Mouse (Mus musculus) midbrain, embryonic 11.5 days (tissue): ENCODE results near the gene Col10a1. TPM values are rescaled to one million over a fixed set of nuclear protein-coding genes. Genes with fewer than 3 reads are reported as not detected.
"Not testable (repeated sequence)": the region's sequence is repeated elsewhere in the genome, so short reads cannot be mapped to it uniquely, and the experiment has no call there.

Source experiments
- ATAC-seq: fragments of 200-750 bp; cut with Nextera tagmentation; 2 replicates; pipeline ENCODE4 v1.8.0; 2017; ENCODE audit warnings: moderate TSS enrichment, moderate library complexity; ENCODE audit not compliant: low FRiP score
- DNase-seq: peaks from one replicate; pipeline ENCODE4 v3.0.0; 2015; ENCODE audit warnings: low spot score; ENCODE audit errors: missing footprints
- H3K27ac ChIP-seq: fragments of 300-500 bp; sonication (generic); 2 replicates; pipeline ENCODE4 v1.5.1; 2014; ENCODE audit warnings: low read depth, low read length
- H3K27me3 ChIP-seq: fragments of 300-500 bp; sonication (generic); 2 replicates; pipeline ENCODE4 v1.6.1; 2014; ENCODE audit warnings: mild to moderate bottlenecking, low read length, moderate library complexity, mixed read lengths; ENCODE audit not compliant: control insufficient read depth, insufficient read depth
- H3K36me3 ChIP-seq: fragments of 300-500 bp; sonication (generic); 2 replicates; pipeline ENCODE4 v1.6.1; 2014; ENCODE audit warnings: mild to moderate bottlenecking, low read length, moderate library complexity, mixed read lengths; ENCODE audit not compliant: control insufficient read depth, insufficient read depth
- H3K4me1 ChIP-seq: fragments of 300-500 bp; sonication (generic); 2 replicates; pipeline ENCODE4 v1.6.1; 2014; ENCODE audit warnings: low read length; ENCODE audit not compliant: control insufficient read depth, insufficient read depth
- H3K4me2 ChIP-seq: fragments of 300-500 bp; sonication (generic); 2 replicates; pipeline ENCODE4 v1.6.1; 2014; ENCODE audit warnings: mild to moderate bottlenecking, moderate library complexity
- H3K4me3 ChIP-seq: fragments of 300-500 bp; sonication (generic); 2 replicates; pipeline ENCODE4 v1.5.1; 2014; ENCODE audit warnings: low read depth, low read length
- H3K9ac ChIP-seq: fragments of 300-500 bp; sonication (generic); 2 replicates; pipeline ENCODE4 v1.6.1; 2014; ENCODE audit warnings: low read length
- H3K9me3 ChIP-seq: fragments of 300-500 bp; sonication (generic); 2 replicates; pipeline ENCODE4 v1.6.1; 2016; ENCODE audit warnings: low read length; ENCODE audit not compliant: control insufficient read depth
- WGBS: fragments of 180-500 bp; shearing (Covaris S2); extraction: QIAGEN DNeasy Blood & Tissue Kit; methylation state at CpG from one replicate; pipeline ENCODE4 v1.1.7; 2014; 5-methylcytosine and 5-hydroxymethylcytosine counted together
- polyA plus RNA-seq: library from polyadenylated mRNA; unstranded; fragments of >200 nt; fragmentation: Nextera tagmentation; extraction: Ambion mirVana; gene quantifications from 2 replicates; pipeline ENCODE4 v1.2.1, GENCODE M21; 2014

Gene Col10a1
- polyA plus RNA-seq, 1 experiment from 2014 or later = not detected

GRCm38 (mm10) chr10:34396959-34397358 lies 7.2 kb downstream of the Col10a1 start:
- peak; percentile 55; the same call in 1 of the 2 replicates for ATAC-seq
- DNase-seq = no peak
- H3K9ac ChIP-seq = no peak overlapping the region
- no peak overlapping the region for H3K4me2 ChIP-seq
- no peaks in the 10 kb centered on the region for H3K4me1 ChIP-seq
- no peak overlapping the region for H3K4me3 ChIP-seq
- H3K27ac ChIP-seq = no peak overlapping the region
- no peaks in the 10 kb centered on the region for H3K9me3 ChIP-seq
- H3K36me3 ChIP-seq = no peaks in the 10 kb centered on the region
- WGBS = 85% methylated on average over 4 of the region's 4 CpGs
- no peaks in the 10 kb centered on the region for H3K27me3 ChIP-seq

GRCm38 (mm10) chr10:34399267-34399666 lies 9.5 kb downstream of the Col10a1 start:
- Histone ChIP-seq H3K4me1 (no peaks in the 10 kb centered on the region), H3K9ac (no peak overlapping the region), H3K27ac (no peak overlapping the region), H3K4me2 (no peak overlapping the region), H3K36me3 (no peaks in the 10 kb centered on the region), H3K4me3 (no peak overlapping the region), H3K27me3 (no peaks in the 10 kb centered on the region), H3K9me3 (no peaks in the 10 kb centered on the region)
- ATAC-seq = no peak
- no peak for DNase-seq

- H3K9ac ChIP-seq = peak within 1 kb of the TSS; percentile 79
- WGBS = 1% methylated on average over 49 of the region's 49 CpGs
- H3K36me3 ChIP-seq = no peaks in the 10 kb centered on the region
- no peak within 1 kb of the TSS for H3K27ac ChIP-seq
- H3K4me1 ChIP-seq = 0 out of 2 replicates have a peak, but pooled peaks cover 2% of the 10 kb centered on the region
- ATAC-seq (peak; percentile 99), DNase-seq (peak; percentile 99)
- peak within 1 kb of the TSS; percentile 64 for H3K4me3 ChIP-seq
- no peaks in the 10 kb centered on the region for H3K27me3 ChIP-seq
- peak within 1 kb of the TSS; percentile 63 for H3K4me2 ChIP-seq
- H3K9me3 ChIP-seq = no peaks in the 10 kb centered on the region
Observed at GRCm38 (mm10) chr10:34418204-34418756, 28.5 kb downstream of the Col10a1 start, which contains the start of gene Nt5dc1. Gene Nt5dc1 (minus strand): TSS chr10:34418552.

- peak overlapping the region; percentile 63 for H3K4me2 ChIP-seq
- peak overlapping the region; percentile 53 for H3K9ac ChIP-seq
- H3K36me3 ChIP-seq, H3K4me1 ChIP-seq, H3K9me3 ChIP-seq, H3K27ac ChIP-seq, H3K27me3 ChIP-seq, DNase-seq, ATAC-seq: not testable (repeated sequence)
- H3K4me3 ChIP-seq = peak overlapping the region; percentile 64
- WGBS = 73% methylated on average over 4 of the region's 4 CpGs
Observed at GRCm38 (mm10) chr10:34418794-34419193, 29.0 kb downstream of the Col10a1 start.

- no peaks in the 10 kb centered on the region for H3K9me3 ChIP-seq
- ATAC-seq = no peak
- H3K9ac ChIP-seq = no peak overlapping the region
- no peaks in the 10 kb centered on the region for H3K27me3 ChIP-seq
- no peak overlapping the region for H3K4me3 ChIP-seq
- no peak overlapping the region for H3K4me2 ChIP-seq
- H3K4me1 ChIP-seq = no peaks in the 10 kb centered on the region
- no peak overlapping the region for H3K27ac ChIP-seq
- no peaks in the 10 kb centered on the region for H3K36me3 ChIP-seq
- no peak for DNase-seq
Observed at GRCm38 (mm10) chr10:34431783-34432182, 42.0 kb downstream of the Col10a1 start.

GRCm38 (mm10) chr10:34434191-34434590 lies 44.4 kb downstream of the Col10a1 start:
- not testable (repeated sequence) for H3K4me1 ChIP-seq, H3K9me3 ChIP-seq, H3K4me3 ChIP-seq, ATAC-seq, H3K27me3 ChIP-seq, H3K4me2 ChIP-seq, H3K36me3 ChIP-seq, DNase-seq, H3K27ac ChIP-seq, H3K9ac ChIP-seq
- WGBS = 92% methylated on average over 6 of the region's 14 CpGs

Other genes with a start within 250 kb of the Col10a1 start
- 21.1 and 24.8 TPM in 2 replicates for gene Dse, start 182.3 kb upstream of the Col10a1 start, polyA plus RNA-seq
- 68.8 and 76.8 TPM in 2 replicates for gene Tspyl1, start 107.8 kb upstream of the Col10a1 start, polyA plus RNA-seq
- 26.9 and 32.7 TPM in 2 replicates for gene Tspyl4, start 92.5 kb upstream of the Col10a1 start, polyA plus RNA-seq
- gene Nt5dc1, start 28.6 kb downstream of the Col10a1 start, polyA plus RNA-seq = 5.0 and 6.5 TPM in 2 replicates
- 1.9 and 2.0 TPM in 2 replicates for gene Frk, start 93.4 kb downstream of the Col10a1 start, polyA plus RNA-seq